Mouse (Mus musculus): Measurements from ENCODE around the gene Sds.

GRCm38 (mm10) chr5:120436885-120437495 lies 39.3 kb upstream of the Sds start:
- TF ChIP-seq POLR2A (IDR thresholded peaks at IDR 0.05; ENCODE audit: low read depth, low read length) = no peak
- no peak for TF ChIP-seq CTCF (conservative IDR thresholded peaks at IDR 0.05; ENCODE audit: insufficient read depth, insufficient read length, low read depth, low read length)
